Mouse (Mus musculus): ENCODE results near the gene Mdh2.

GRCm38 (mm10) chr5:135834769-135835491 lies 56.6 kb downstream of the Mdh2 start:
- TF ChIP-seq POLR2A (IDR thresholded peaks at IDR 0.05; ENCODE audit: low read depth, low read length) (no peak), CTCF (conservative IDR thresholded peaks at IDR 0.05; ENCODE audit: insufficient read depth, insufficient read length, low read depth, low read length) (no peak)
